Mouse (Mus musculus): ENCODE results near the gene Cd59a. TPM values are rescaled to one million over a fixed set of nuclear protein-coding genes. Genes with fewer than 3 reads are reported as not detected.

Gene Cd59a
- polyA plus RNA-seq (2014; fragmentation: Illumina TruSeq; extraction: RNeasy Lipid Tissue Mini Kit (QIAGEN cat#74804); ENCODE audit: low replicate concordance) = 26.8 TPM

DNA sequence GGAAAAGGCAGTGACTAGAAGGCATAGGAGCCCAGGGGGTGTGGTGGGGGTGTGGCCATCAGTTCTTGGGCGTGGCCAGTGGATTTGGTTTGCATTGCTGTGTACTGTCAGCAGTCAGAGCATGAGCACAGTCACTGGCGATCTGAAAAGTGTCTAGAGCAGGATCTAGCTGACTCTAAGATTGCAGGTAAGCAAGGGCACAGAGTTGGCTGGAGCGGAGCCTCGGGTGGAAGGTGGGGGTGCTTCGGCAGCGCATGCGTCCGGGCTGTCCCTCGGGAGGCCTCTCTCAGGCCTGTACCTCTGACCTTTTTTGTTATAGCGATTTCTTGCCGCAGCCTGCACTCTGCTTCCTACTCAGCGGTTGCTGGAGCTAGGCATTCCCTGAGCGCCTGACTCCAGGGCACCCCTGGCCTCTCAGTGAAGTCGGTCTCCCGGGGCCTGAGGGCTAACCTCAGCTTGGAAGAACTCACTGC, at the start of gene Cd59a:
Gene Cd59a, plus strand, starts transcription at position 61 of the 473 bp plus-strand sequence.

DNA sequence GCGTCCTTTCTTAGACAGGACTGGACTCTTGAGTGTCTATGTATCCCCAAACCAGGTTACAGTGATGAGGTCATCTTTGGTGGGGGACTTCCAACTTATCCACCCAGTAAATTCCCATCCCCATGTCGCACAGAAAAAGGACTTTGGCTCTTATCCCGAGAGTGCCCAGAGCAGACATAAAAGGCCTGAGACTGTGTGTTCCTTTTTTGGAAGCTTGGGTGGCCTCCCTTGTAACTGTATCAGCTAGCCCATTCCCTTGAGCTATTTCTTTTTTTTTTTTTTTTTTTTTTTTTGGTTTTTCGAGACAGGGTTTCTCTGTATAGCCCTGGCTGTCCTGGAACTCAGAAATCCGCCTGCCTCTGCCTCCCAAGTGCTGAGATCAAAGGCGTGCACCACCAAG, 30.1 kb upstream of the Cd59a start, which contains the start of gene Gm10912:
Gene Gm10912, plus strand, starts transcription at position 301 of the 400 bp plus-strand sequence.

GRCm38 (mm10) chr2:104068450-104068849, 27.2 kb upstream of the Cd59a start, which contains the start of gene Gm10799:
TSS of gene Gm10799 (minus strand) at chr2:104068550.

DNA sequence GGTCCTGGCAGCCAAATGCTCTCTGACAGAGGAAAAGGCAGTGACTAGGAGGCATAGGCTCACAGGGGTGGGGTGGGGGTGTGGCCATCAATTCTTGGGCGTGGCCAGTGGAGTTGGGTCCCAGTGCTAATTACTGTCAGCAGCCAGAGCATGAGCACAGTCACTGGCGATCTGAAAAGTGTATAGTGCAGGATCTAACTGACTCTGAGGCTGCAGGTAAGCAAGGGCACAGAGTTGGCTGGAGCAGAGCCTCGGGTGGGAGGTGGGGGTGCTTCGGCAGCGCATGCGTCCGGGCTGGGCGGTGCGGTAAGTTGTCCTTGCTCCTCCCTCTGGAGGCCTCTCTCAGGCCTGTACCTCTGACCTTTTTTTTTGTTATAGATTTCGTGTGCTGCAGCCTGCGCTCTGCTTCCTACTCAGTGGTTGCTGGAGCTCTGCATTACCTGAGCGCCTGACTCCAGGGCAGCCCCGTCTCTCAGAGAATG, 25.9 kb upstream of the Cd59a start, which contains the start of gene Cd59b:
Gene Cd59b, plus strand, starts transcription at position 146 of the 482 bp plus-strand sequence.

GRCm38 (mm10) chr2:104122505-104123378, 27.1 kb downstream of the Cd59a start, which contains the start of gene A930018P22Rik:
TSS of gene A930018P22Rik (plus strand) at chr2:104122769.

Other genes with a start within 250 kb of the Cd59a start
- 13.8 TPM for gene Lmo2, start 137.8 kb upstream of the Cd59a start, polyA plus RNA-seq (2014; fragmentation: Illumina TruSeq; extraction: RNeasy Lipid Tissue Mini Kit (QIAGEN cat#74804); ENCODE audit: low replicate concordance)
- gene Fbxo3, start 68.1 kb upstream of the Cd59a start, polyA plus RNA-seq (2014; fragmentation: Illumina TruSeq; extraction: RNeasy Lipid Tissue Mini Kit (QIAGEN cat#74804); ENCODE audit: low replicate concordance) = 75.2 TPM
- gene 4931422A03Rik, start 67.4 kb upstream of the Cd59a start, polyA plus RNA-seq (2014; fragmentation: Illumina TruSeq; extraction: RNeasy Lipid Tissue Mini Kit (QIAGEN cat#74804); ENCODE audit: low replicate concordance) = not detected
- not detected for gene Gm10912, start 30.0 kb upstream of the Cd59a start, polyA plus RNA-seq (2014; fragmentation: Illumina TruSeq; extraction: RNeasy Lipid Tissue Mini Kit (QIAGEN cat#74804); ENCODE audit: low replicate concordance)
- not detected for gene Gm10799, start 27.3 kb upstream of the Cd59a start, polyA plus RNA-seq (2014; fragmentation: Illumina TruSeq; extraction: RNeasy Lipid Tissue Mini Kit (QIAGEN cat#74804); ENCODE audit: low replicate concordance)
- 3.0 TPM for gene Cd59b, start 26.0 kb upstream of the Cd59a start, polyA plus RNA-seq (2014; fragmentation: Illumina TruSeq; extraction: RNeasy Lipid Tissue Mini Kit (QIAGEN cat#74804); ENCODE audit: low replicate concordance)
- gene A930018P22Rik, start 27.0 kb downstream of the Cd59a start, polyA plus RNA-seq (2014; fragmentation: Illumina TruSeq; extraction: RNeasy Lipid Tissue Mini Kit (QIAGEN cat#74804); ENCODE audit: low replicate concordance) = not detected

Data from small intestine, adult 10 weeks (tissue).